Mouse (Mus musculus) A20 (cell line): ENCODE results near the gene Anapc13.
A peak's percentile ranks its signal among the peaks of the same experiment; 100 is the strongest.

ENCODE experiments used
- DNase-seq: peaks from one replicate; pipeline ENCODE4 v3.0.0-alpha.2; 2011; ENCODE audit warnings: low read depth, low spot score

Gene Anapc13

DNA sequence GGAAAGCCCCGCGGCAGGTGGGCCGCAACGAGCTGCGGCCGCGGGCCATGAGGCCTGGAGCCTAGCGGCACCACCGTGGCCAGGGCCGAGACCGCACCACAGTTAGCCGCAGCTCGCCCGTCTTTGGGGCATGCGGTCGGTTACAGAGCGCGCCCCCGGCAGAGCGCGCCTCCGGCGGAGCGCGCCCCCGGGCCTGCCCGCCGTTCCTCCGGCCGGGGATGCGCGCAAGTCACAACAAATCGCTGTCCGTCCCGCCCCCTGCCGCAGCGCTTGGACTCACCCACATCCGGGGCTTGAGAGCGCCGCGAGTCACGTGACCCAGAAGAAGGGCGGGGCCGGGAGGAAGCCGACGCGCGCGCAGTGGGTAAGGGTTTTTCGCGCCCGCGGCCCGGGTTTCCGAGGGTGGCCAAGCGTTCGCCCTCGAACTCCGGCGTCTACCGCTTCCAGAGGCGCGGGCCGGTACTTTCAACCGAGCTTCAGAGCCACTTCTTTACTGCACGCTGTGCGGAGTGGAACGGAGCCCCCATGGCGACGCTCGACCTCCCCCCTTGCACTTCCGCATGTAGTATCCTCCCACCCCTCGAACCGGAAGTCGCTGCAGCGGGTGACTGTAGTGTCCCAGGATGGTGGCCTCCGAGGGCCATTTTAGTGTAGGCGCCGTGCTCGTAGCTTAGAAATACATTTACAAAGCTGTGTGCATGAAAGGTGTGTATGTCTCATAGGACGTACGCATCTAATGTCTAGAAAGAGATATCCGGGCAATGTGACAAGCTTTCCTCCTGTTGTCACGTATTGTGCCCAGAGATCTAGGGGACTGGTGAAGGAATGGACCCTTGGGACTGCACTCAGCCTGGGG is at the start of gene Anapc13, which contains the start of gene Cep63:
Gene Anapc13 (plus strand): TSS at position 314 of the 856 bp plus-strand sequence.
Gene Cep63 (minus strand): TSS at position 552 of the 856 bp plus-strand sequence.
- peak; percentile 98 for DNase-seq

DNA sequence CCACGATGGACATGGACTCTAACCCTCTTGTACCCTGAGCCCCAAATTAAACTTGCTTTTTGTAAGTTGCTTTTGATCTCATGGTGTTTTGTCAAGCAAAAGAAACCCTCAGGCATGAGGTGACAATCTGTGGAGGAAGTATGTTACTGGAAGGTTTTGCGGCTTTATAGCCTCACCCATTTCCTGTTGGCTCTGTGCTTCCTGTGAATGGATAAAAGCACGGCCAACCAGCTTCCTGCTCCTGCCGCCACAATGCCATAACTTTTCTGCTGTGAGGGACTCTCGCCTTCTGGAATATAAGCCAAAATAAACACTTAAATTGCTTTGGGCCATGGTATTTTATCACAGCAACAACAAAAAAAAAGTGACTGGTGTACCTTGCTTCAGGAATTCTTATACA is 48.6 kb upstream of the Anapc13 start:
- DNase-seq = no peak

DNA sequence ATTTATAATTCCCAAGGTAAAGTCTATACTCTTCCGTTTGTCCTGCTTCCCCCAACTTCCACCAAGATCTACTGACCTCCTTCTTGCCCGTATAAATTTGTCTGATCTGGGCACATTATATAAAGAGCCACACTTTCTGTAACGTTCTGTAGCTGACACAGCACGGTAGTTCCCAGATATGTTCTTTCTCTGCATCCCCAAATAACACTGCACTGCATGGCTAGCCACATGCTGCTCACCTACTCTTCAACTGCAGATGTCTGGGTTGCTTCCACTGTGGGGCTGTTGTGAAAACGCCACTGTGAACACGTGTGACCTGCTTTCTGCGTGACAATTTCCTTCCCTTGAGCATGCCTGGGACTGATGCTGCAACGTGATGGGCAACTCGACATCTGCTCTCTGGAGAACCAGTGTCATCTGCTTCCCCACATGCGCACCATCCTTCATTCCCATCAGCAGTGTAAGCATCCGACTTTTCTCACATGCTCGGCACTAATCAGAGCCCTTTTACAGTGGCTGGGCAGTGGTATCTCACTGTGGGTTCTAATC is 44.1 kb upstream of the Anapc13 start:
- no peak for DNase-seq

GRCm38 (mm10) chr9:102587347-102587746 is 38.7 kb upstream of the Anapc13 start:
- no peak for DNase-seq

GRCm38 (mm10) chr9:102594667-102595393 is 31.3 kb upstream of the Anapc13 start:
- DNase-seq = no peak

DNA sequence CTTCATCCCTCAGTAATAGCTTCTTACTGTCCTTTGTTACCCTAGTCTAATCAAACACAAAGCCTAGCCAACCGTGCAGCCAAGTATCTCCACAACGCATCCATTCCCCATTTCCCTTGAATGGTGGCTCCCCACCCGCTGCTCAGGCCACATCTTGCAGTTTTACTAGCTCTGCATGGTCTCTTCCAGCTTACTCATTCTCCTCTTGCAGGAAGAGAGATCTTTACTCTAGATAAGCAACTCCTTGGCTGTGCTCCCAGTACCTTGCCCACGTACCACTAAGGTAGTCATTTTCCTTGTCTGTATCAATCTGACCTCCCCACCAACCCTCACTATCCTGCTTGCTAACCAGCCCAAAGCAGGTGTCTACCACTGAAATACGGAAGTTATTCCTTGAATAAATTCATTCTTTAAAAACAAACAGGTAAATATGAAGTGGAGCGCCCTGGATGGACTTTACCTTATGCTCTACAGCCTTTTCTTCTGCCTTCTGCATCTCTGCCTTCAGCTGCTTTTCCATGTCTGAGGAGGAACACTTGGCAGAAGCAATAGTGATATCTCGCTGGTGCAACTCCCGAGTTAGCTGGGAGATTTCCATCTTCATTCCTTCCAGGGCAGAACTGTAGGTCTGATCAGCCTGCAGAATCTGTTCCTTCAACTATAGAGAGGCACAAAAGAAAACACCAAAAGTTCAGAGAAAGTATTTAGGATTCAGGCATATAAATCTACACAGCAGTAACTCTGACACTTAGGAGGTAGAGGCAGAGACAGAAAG is 30.2 kb upstream of the Anapc13 start:
- no peak for DNase-seq

DNA sequence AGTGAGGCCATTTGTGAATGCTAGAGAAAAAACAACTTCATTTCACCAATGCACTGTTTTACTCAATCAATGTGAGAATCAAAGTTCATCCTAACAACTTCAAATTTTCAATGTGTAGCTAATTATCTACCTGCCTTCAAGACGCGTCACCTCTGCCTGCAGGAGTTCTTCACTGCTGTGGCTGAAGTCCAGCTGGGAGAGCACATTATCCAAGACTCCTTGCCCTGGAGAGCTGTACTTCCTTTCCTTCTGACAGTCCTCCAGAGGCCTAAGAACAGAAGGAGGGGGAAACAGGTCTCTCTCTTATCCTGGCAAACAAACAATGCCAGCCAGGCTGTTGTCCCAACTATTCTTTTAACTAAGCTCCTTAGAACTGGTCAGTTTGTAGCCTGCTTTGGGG is 24.9 kb upstream of the Anapc13 start:
- DNase-seq = no peak

GRCm38 (mm10) chr9:102601666-102602065 is 24.4 kb upstream of the Anapc13 start:
- no peak for DNase-seq

DNA sequence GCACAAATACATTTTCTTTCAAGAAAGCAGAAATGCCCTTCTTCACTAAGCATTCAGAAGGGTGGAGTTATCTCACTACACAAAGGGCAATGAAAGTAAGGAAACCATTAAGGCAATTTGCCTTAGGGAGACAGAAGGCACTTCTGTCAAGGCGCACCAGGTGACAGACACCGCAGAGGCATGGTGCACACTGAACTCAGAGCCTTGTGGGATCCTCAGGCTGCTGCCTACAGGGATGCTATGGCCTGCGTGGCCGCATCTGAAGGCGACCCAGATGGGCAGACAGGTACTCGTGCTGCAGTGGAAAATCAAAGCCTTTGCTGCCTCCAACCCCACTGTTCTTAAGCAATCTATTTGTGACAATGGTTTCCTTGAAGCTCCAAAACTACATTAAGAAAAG is 20.9 kb upstream of the Anapc13 start:
- no peak for DNase-seq

DNA sequence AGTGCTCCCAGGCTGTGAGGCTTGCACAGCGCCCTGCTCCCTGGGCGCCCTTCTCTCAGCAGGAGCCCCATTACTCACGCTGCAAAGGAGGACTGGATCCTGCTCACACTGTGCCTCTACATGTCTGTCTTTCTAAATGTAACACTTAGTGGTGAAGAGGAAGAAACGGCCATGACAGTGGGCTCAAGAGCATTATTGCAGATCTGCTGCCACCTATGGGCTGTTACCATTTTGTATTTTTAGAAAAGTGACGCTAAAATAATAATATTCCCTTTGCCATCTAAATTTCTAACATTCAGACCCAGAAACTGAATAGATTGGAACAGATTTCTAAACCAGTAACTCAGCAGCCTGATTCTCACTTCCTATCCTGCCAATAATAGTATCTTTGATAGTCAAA is 18.6 kb upstream of the Anapc13 start:
- no peak for DNase-seq

DNA sequence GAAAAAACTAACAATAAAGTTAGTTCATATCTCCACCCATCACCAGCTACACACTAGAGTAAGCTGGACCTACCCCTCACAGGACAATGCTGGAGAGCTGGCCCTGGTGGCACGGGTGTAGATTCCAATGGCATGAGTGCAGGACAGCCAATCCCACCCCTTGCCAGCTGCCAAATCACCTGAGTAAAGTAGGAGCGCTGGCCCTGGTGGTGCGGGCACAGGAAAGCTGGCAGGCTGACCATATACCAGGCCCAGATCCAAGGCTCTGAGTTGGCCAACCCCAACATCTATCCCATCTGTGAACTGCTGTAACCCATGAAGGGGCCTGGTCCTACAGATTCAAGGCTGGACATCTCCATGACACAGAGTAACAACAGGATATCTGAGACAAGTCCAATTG is 16.9 kb upstream of the Anapc13 start:
- DNase-seq = no peak

DNA sequence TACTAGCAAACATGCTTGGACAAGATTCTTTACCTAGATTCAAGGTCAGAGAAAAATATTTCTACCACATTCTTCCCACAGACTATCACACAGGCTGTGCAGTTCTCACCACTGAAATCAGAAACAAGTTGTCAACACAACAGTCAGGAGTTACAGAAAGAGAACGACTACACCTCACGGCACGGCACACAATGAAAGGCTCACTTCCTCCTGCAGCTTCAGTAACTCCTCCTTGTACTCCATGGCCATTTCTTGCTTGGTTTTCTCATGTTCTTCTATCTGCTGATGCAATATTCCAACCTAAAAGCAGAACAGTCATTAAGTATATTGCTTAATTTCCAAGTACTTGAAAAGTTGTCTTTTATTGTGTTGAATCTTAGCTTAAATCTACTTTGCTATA is 11.0 kb upstream of the Anapc13 start:
- DNase-seq = peak; percentile 39

GRCm38 (mm10) chr9:102616267-102616666 is 9.8 kb upstream of the Anapc13 start:
- DNase-seq = no peak

GRCm38 (mm10) chr9:102621385-102621784 is 4.7 kb upstream of the Anapc13 start:
- no peak for DNase-seq

- peak; percentile 75 for DNase-seq
These were observed 3.8 kb upstream of the Anapc13 start for GRCm38 (mm10) chr9:102622192-102622857.

DNA sequence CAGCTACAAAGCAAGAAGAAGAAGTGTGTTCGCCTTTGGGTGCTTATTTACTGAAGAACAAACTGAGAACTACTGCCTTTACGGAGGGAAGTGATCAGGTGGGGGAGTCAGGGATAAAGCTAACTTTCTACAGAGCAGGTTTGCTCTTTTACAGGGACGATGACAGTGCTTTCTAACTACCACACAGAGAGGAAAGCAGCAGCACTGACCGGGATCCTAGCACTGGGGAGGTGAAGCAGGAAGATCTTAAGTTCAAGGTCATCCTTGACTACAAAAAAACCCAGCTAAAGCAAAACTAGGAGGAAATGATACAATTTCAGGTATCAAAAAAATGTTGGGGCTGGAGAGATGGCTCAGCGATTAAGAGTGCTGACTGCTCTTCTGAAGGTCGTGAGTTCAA is 3.2 kb upstream of the Anapc13 start:
- DNase-seq = no peak

- DNase-seq = no peak
These were observed 2.5 kb upstream of the Anapc13 start for GRCm38 (mm10) chr9:102623581-102623980.

DNA sequence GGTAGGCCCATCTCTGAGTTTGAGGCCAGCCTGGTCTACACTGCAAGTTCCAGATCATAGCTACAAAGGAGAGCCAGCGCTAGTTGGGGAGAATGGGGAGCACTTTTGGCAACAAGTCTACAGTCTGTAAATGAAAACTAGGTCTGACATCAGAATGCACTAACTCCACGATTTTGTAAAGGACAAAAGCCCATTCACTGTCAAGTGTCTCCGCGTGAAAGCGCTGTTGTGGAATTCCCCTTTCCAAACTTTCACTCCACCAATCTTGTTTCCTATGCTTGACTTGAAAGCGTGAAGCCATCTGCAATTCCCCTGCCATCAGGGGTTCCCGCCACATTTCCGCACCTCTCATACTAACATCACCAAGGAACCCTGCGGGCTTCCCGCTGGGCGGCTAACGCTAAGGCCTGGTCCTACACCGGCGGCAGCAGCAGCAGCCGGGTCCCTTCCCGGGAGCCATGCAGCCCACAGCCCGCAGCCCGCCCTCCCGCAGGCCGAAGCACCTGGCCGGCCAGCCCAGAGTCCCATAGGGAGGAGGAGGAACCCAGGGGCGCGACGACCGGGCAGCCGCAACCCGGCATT is 604 bp upstream of the Anapc13 start:
- DNase-seq = no peak

DNA sequence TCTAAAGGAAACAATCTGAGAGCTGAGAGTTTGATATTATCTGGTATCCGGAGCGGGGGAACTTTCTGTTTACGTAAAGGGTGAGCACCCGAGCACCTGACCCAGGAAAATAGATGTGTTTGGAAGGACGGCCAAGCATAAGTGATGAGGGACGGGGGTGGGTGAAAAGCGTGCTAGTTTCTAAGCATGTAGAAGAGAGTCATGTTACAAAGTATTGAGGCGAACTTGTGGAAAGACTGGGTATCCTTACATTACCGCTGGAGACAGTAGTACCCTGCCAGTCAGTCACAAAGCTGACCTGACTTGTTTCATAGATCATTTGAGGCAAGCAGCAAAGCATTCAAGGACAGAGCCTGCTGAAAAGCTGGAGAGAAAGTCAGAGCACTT is 736 bp downstream of the Anapc13 start:
- no peak for DNase-seq

- DNase-seq = peak; percentile 8
These were observed 1.3 kb downstream of the Anapc13 start for GRCm38 (mm10) chr9:102627442-102627841.

GRCm38 (mm10) chr9:102629052-102629451 is 3.0 kb downstream of the Anapc13 start:
- no peak for DNase-seq
